Mouse (Mus musculus): ENCODE results near the gene Srprb.
"Not testable (repeated sequence)": the region's sequence is repeated elsewhere in the genome, so short reads cannot be mapped to it uniquely, and the experiment has no call there.

The Srprb gene

DNA sequence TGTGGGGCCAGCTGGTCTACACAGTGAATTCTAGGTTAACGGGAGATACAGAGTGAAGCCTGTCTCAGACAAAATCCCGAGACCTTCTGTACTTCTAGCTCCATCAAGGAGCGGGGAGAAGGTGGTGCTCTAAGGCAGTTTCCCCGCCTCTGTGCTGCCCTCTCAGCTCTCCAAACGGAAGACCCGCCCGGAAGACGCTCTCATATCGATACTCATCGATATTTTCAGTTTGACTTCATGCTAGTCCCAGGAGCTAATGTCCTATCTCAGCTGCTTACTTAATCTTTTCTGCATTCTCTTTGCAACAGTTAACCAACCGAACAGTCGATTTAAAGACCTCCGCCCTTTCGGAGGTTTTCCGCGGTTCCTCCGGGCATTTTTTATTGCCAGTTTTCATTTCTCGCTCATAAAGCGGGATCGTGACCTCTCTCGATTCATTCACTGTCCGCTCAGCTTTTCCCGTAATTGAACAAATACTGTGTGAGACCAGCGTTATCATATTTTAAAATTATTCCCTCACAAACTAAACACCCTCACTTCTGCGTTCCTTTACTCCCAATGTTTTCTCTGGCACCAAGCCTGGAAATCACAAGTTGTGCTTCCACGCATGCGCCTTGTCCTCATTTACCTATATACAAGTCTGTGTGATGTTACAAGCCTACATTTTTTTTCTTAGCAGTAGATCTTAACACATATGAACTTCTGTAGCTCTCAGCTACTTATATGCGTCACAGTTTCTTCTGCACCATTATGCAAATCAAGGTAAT is 10.9 kb upstream of the Srprb start:
- no peak for DNase-seq (ENCODE audit: low spot score in 2 of 2)

DNA sequence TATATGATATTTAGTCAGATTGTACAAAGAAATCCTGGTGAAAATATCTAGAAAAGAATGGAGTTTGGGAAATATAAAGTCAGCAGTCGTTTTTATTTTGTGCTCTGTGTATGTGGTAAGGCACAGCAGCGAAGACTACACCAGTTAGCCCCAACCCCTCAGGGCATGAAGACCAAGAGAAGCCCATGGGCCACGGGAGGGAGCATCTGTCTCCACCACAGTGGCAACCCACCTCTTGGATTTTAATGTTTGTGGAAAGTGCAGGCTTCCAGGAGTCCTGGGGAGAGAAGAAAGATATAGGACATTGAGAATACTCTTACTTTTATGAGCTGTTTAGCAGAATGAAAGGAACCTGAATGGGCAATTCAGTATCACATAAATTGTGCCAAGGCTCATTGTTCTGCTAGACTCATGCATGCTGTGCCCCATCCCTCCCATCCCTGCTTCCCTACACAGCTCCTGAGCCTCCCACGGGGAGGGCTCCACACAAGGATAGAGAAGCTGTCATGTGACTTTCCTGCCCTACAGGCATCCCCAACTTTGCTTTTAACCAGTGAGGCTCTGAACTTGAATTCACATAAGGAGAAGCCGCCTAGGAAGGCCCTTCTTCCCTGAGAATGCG is 7.0 kb upstream of the Srprb start:
- DNase-seq (ENCODE audit: low spot score in 2 of 2): no peak

DNA sequence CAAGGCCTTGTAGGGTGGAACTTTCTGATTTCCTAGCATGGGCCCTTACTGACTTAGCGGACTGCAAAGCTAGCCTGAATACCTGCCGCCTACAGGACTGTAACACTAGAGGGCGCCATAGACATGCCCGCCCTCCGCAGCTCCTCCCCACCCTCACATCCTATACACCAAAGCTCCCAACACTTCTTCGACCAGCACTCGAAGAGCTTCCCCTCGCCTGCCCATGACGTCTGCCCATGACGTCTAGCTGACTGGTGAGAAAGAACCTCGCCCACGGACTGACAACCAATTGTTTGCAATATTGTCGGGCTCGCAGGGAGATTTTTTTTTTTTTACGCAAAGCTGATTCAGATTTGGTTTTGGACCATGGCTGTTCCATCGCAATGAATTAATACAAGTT is 5.9 kb upstream of the Srprb start:
- peak; percentile 73 to 76 for DNase-seq (ENCODE audit: low spot score in 2 of 2)

DNA sequence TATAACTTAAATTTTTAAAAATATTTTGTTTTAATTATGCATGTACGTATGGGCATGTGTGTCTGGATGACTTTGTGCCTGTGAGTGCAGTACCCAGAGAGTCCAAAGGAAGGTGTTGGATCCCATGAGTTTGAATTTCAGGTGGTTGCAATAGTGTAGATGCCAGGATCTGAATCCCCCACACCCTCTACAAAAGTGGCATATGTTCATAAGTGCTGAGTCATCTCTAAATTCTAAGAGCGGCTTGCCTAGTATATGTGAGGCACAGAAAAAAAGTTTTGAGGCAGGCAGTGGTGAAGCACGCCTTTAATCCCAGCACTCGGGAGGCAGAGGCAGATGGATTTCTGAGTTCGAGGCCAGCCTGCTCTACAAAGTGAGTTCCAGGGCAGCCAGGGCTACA is 3.8 kb upstream of the Srprb start:
- DNase-seq (ENCODE audit: low spot score in 2 of 2): no peak

DNA sequence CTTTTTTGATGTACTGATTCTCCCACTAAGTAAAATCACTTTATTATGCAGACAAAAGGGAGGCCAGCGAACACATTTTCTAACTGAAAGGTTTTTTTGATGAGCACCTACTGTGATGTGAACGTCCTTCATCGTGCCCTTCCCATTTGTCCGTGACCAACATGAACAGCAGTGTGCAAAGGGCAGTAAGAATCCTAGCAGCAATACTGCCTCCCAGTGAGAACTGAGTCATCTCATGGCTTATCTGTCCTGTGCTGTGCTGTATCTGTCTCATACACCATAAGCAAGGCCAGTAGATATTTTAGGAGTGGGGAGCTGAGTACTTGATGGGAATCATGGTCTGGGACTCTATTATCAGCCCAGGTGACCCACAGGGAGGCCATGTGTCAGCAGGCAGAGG is 13.5 kb downstream of the Srprb start:
- DNase-seq (ENCODE audit: low spot score in 2 of 2): no peak

DNA sequence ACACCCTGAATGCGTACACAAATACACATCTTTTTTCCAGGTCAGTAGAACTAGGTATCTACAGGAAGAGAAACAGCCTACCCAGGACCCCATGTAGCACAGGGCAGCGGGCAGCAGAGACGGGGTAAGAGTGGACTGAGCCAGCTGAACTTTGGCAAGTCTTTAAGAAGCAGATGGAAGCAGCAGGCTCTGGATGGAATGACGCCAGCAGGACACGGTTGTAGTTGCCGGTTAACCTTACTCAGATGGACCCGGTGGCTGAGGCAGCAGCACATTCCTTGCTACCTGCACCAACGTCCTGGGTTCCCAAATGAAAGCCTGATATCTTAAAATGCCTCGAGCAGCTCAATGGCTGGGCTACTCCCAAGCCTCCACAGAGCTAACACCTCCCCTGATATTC is 15.2 kb downstream of the Srprb start:
- no peak for DNase-seq (ENCODE audit: low spot score in 2 of 2)

DNA sequence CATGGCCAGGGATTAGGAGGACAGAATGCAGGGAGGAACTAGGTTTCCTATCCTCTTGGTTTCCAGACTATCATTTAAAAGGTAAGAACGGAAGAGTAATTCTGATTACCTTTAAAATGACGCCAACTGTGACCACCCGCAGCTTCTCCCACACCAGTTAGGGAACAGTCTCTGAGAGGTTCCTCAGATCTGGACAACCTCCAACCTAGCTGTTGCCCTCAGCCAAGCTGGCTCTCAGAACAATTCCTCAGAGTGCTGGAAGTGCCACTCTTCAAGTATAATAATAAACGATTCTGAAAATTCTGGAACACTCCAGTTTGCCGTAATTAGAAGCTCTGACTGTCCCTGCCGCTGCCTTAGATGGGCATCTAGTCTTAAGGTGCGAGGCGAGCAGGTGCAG is 16.0 kb downstream of the Srprb start:
- DNase-seq (ENCODE audit: low spot score in 2 of 2): no peak

DNA sequence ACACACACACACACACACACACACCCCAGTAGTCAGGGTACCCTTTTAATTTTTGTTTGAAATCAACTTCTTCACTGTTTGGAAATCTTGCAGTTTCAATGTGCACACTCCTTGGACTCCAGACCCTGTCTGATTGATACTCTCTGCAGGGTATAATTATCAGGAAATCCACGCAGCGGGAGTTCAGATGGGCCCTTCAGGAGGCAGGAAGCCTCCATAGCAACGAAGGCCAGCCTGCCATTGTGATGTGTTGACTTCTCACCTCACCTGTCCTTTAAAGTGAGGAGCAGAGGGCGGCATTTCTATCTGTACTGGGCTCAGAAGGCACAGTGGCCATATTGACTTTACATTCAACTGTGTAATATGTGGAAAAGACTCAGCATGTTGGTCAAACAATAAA is 17.1 kb downstream of the Srprb start:
- no peak for DNase-seq (ENCODE audit: low spot score in 2 of 2)

DNA sequence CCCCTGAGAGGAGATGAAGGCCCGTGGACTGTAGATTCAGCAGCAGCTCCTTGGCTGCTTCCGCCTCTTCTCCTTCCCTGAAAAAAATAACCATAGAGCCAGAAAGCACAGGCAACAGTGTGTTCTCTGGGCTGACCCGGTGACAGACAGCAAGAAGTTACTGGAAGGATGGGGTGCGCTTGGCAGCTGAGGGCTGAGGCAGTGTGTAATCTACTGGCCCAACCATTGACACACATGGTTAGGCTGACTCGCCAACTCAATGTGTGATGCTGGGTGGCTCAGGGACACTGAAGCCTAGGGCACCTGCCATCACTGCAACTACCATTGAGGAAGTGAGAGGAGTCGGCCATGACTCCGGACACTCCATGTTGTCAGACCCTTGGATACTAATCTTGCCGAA is 20.1 kb downstream of the Srprb start:
- DNase-seq (ENCODE audit: low spot score in 2 of 2): no peak

DNA sequence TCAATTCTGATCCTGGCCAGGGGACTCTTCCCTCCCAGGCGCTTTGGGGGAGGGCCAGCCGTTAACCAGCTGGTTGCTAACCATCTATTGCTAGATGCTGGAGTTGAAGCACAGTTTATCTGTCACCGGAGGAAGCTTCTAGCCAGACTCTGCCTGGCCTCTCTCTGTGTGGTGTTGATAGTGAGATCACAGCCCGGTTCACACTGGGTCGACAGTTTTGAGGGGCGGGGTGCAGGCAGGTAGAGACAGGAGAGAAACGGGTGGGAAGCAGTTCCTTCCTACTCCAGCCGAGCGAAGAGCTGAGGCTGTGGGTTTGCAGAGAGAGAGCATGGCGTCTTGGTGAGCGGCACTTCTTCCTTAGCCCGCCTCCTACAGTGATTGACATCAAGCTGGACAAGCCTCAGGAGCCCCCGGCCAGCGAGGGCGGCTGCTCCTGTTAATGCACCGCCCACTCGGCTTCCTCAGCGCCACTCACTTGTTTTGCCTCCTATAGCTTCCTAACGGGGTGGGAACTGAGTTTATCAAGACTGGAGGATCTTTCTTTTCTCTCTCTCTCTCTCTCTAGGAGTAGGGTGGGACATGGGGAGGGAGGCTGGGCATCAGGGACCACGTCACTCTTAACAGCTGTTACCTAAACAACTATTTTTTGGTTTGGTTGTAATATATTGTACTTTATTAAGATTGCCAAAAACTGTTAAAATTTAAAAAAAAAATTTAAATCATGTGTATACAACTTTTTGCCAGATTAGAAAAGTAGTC is 21.0 kb downstream of the Srprb start:
- DNase-seq (ENCODE audit: low spot score in 2 of 2): peak; percentile 78 to 81

DNA sequence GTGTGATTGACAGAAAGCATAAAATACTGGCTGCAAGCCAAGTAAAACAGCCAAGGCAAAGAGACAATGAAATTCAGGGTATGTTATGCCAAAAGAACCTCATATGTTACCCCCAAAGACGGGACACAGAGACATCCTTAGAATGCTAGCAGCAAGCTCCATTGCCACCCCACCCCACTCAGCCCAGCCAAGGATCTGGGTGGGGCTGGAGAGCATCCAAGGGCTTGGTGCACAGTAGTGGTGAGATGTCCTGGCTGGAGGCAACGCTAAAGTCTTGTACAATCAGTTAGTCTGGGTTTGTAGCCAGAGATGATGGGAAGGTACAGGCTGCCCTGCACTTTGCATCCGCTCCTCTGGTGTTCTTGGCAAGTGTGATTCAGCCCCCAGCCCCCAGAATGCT is 21.6 kb downstream of the Srprb start:
- DNase-seq (ENCODE audit: low spot score in 2 of 2): no peak

DNA sequence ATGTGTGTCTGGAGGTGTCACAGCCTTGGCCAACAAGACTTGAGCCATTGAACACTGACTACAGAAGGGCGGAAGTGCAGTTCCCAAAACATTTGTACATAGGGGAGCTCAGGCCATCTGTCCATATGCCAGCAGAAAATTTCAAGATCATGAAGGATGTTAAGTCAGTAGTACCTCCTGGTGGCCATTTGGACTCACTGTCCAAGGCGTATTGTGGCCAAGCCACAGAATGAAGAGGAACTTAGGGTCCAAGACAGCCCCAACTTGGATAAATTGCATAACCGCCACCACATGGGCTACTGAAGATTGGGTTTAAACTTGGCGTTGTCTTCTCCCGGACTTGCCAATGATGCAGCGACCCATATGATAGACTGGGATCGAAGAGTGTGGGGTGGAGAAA is 26.2 kb downstream of the Srprb start:
- no peak for DNase-seq (ENCODE audit: low spot score in 2 of 2)

DNA sequence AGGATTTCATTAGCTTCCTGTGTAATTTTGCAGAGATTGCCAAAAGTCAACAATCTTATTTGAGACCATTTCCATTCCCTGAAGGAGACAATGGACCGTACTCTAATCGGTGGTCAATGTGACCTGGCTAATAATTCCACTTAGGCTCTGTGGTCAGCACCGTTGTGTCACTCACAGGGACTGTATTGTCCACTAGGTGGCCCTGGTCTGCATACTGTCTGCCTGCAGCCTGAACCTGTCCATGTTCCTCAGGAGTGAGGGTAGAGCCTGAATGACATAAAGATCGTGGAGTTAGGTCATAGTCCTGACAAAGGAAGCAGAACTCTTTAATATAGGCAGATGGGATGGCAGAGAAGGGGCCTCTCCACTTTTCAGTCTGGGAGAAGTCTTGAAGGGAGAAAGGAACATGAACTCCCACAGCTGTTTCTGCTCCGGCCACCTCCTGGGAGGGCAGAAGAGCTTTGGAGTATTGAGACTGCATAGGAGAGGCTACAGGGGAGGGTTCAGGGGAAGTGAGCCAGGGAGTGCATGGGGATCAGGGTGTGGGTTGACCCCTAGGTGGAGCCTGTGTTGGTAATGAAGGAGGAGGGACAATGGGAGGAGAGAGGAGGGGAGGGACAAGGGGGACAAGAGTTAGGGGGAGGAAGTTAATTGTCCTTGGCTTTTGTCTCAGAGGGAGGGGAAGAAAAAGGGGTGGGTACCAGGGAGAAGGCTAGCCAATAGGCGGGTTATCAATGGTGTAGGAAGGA is 27.0 kb downstream of the Srprb start:
- no peak for DNase-seq (ENCODE audit: low spot score in 2 of 2)

DNA sequence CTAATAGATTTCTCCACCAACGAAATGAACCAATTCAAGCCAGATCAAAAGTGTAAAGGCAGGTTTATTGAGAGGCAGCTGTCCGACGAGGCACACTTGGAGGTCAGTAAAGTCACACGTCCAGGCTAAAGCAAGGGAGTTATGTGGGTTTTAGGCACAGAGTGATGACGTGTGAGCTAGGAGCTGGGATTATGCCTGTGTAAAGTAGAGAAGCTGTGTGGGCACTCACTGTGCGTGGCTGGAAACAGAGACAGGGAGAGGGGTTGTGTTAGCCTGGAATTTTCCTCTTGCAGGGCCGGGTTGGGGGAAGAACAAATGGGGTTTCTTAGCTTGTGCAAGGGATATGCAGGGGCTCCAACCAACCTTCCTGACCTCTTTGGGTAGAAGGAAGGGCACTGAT is 33.2 kb downstream of the Srprb start:
- DNase-seq (ENCODE audit: low spot score in 2 of 2): no peak

DNA sequence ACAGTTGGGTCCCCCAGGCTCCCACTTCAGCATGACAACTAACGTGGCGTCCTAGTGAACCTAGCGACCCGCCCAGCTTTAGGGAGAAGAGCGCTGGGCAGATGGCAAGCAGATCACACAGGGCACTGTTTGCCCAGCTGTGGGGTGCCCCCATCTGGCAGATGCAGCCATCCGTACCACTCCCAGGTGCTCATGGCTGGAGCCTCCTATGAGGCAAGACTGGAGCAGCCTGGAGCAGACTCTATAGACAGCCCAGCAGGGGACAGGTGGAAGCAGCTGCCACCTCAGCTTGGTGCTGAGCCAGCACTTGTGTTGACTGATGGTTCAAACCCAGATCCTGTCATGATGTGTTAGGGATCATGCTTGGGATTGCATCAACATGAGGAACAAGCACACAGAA is 33.9 kb downstream of the Srprb start:
- DNase-seq (ENCODE audit: low spot score in 2 of 2): no peak

DNA sequence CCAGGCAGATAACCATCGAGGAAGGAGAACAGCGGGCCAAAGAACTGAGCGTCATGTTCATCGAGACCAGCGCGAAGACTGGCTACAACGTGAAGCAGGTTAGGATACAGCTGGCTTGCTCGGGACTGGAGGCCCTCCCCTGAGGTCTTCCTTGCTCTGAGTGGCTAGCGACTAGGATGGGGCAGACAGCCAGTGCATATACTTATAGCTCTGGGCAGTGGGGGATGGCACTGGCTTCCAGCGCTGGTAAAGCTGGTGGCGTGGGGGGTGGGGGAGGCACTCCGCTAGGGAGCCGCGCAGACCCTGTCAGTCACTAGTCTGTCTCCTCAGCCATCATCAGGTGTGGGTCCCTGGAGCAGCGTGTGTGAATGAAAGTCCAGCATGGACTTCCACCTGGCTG is 38.1 kb downstream of the Srprb start:
- no peak for DNase-seq (ENCODE audit: low spot score in 2 of 2)

DNA sequence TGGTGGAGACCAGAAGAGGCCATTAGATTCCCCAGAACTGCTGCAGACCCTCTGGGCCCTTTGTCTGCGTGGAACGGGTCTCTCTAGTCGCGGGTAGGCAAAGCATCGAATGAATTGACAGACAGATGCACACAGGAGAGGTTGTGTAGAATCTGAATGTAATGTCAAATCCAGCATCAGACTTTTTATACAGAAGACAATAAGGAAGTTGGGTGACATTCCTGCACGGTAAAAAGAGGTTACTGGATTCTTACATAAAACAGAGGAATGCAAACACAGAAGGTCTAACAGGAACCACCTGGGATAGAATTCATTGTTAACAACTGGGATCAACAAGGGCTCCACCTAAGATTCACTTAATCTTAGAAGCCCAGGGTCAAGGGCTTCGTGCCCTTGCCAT is 46.8 kb downstream of the Srprb start:
- not testable (repeated sequence) for DNase-seq (ENCODE audit: low spot score in 2 of 2)

DNA sequence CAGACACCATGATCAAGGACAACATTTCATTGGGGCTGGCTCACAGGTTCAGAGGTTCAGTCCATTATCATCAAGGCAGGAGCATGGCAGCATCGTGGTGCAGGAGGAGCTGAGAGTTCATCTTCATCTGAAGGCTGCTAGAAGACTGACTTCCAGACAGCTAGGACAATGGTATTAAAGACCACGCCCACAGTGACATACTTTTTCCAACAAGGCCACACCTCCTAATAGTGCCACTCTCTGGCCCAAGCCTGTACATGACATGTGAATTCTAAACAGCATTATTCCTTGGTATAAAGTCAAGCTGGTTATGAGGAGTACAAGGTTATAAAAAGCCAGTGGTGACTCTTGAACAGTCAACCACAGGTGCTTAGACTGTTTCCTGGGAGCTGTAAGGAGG is 47.4 kb downstream of the Srprb start:
- DNase-seq (ENCODE audit: low spot score in 2 of 2): no peak

DNA sequence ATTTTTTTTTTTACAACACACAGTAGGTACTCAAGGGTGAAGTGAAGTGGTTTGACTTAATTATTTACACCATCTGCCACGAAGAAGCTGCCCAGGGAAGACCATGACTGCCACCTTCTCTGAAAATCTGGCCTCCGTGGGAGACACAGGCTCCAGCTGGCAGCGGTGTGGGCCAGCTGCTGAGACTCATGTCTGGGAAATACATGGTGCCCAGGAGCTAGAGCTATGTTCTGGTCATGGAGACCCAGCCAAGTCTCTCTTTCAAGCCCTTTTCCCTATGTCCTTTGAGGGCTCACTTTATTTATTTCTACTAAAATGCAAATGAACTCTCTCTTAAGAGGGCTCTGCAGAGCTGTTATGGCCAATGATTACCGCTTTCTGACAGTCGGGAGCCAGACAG is 48.7 kb downstream of the Srprb start:
- DNase-seq (ENCODE audit: low spot score in 2 of 2): no peak

DNA sequence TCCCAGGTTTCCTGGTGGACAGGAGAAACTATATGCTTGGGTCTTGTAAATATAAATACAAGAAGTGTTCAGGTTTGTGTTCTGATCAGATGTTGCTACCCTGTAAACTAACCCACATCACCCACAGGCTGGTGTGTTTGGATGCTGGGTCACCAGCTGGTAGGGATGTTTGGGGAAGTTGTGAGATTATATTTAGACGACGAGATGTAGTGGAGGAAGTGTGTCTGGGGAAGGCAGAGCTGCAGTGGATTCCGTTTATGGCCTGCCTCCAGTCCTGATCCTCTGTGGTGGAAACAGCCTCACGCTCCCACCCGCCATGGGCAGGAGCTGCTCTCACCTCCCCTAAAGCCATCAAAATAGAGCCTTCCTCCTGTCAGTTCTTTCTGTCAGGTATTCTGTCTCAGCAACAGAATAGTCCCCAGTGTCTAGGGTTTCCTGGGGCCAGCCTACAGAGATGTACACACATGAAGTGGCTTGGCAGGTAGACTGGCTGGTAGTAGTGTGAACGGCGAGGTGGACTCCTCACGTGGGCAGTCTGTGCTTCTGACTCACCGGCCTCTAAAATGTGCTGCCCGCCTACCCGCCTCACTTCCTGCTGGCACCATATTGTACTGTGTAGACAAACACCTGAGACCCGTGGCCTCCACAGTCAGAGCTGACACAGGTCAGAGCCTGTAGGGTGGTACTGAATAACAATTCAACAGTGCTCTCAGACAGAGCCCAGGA is 52.7 kb downstream of the Srprb start:
- DNase-seq (ENCODE audit: low spot score in 2 of 2): no peak

DNA sequence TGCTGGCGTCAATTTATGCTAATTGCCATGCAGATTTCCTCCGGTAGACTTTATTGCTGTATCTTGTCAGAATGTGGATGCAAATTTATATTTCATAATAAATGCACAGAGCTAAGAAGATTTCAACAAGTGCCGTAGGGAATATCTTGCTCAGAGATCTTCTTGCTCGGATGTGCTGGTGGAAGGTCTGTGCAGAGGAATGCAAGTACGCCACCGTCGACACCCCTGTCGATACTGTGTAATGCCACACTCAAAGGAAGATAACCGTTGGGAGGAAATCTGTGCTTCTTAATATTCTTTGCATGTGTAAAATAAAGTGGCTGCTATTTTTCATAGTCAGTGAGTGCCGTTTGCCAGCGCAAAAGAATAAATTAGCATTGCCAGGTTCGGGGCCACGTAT is 54.8 kb downstream of the Srprb start:
- DNase-seq (ENCODE audit: low spot score in 2 of 2): no peak

DNA sequence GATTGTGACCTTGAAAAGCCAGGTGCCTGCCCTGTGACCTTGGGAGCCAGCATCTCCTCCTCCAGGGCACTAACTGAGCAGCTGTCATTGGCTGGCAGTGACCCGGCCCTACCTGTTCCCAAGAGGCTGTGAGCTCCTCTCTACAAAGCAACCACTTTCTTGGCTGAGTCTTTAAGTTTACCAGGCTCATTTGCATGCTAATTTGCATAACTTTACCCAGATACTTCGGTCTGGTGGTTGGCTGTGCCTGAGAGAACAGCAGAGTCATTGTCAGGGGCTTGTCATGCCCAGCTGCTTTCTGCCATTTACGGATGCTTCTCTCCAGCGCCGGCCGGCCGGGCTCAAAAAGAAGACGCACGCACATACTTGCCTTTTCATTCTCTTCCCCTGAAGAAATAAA is 55.2 kb downstream of the Srprb start:
- peak in 1 of 2 experiments; percentile 14 for DNase-seq (ENCODE audit: low spot score in 2 of 2)

Measured in spleen, postnatal 36 days (tissue).